Comparison of ENCODE assay signal across 8 mouse cellular contexts in genomic region chr11:58096821-58097620, GRCm38 (mm10). TPM values are rescaled to one million over a fixed set of nuclear protein-coding genes. Genes with fewer than 3 reads are reported as not detected.
DNase-seq lines count a peak whose midpoint lies in the region; ATAC-seq and TF ChIP-seq lines count a peak whose summit lies in the region.

No protein-coding gene starts in this region.

- peaks cover 3% of the 10 kb centered on the region for H3K4me1 ChIP-seq in heart, adult 2 months (ENCODE audit: control insufficient read depth, insufficient read depth, low read length)
- peaks cover 7% of the 10 kb centered on the region for H3K4me1 ChIP-seq in forebrain, embryonic 12.5 days
- H3K4me1 ChIP-seq in limb, embryonic 11.5 days (ENCODE audit: control insufficient read depth, insufficient read depth, low read length) = no peaks in the 10 kb centered on the region
- H3K4me1 ChIP-seq in olfactory bulb, adult 2 months (ENCODE audit: control insufficient read depth, insufficient read depth, low read length) = peaks cover 8% of the 10 kb centered on the region

- H3K36me3 ChIP-seq in heart, adult 2 months (ENCODE audit: control insufficient read depth, insufficient read depth, low read length) = no peaks in the 10 kb centered on the region
- H3K36me3 ChIP-seq in forebrain, embryonic 12.5 days (replicated peaks) = no peaks in the 10 kb centered on the region
- H3K36me3 ChIP-seq in limb, embryonic 11.5 days (ENCODE audit: control insufficient read depth, insufficient read depth, low read length) = no peaks in the 10 kb centered on the region

- no peak for TF ChIP-seq POLR2A in heart, adult 2 months (IDR thresholded peaks at IDR 0.05; ENCODE audit: insufficient read depth, low read depth, low read length)
- TF ChIP-seq POLR2A in olfactory bulb, adult 2 months (IDR thresholded peaks at IDR 0.05; ENCODE audit: insufficient read depth, low read depth, low read length) = no peak

- no peaks in the 10 kb centered on the region for H3K27me3 ChIP-seq in heart, adult 2 months (ENCODE audit: control insufficient read depth, insufficient read depth, low read length)
- peaks cover 30% of the 10 kb centered on the region for H3K27me3 ChIP-seq in forebrain, embryonic 12.5 days
- H3K27me3 ChIP-seq in limb, embryonic 11.5 days (ENCODE audit: control insufficient read depth, insufficient read depth, low read length) = peaks cover 5% of the 10 kb centered on the region; the same call in 1 of the 2 replicates

- no peaks in the 10 kb centered on the region for H3K9me3 ChIP-seq in forebrain, embryonic 12.5 days
- H3K9me3 ChIP-seq in limb, embryonic 11.5 days (ENCODE audit: control insufficient read depth, low read length) = no peaks in the 10 kb centered on the region

- intact Hi-C loops in heart, adult 2 months (cut with DNase I) = loop anchor here (5.0 kb wide), 1 partner anchor 145 kb away; no protein-coding TSS in a partner anchor
- intact Hi-C loops in heart, postnatal 25 days (cut with DNase I) = no loop called here

- H3K9ac ChIP-seq in heart, adult 2 months (ENCODE audit: low read depth, low read length) = no peak overlapping the region; the same call in 1 of the 2 replicates
- no peak overlapping the region for H3K9ac ChIP-seq in forebrain, embryonic 12.5 days
- H3K9ac ChIP-seq in limb, embryonic 11.5 days (ENCODE audit: low read length) = no peak overlapping the region

- WGBS in heart, adult 2 months = 46% methylated on average over 20 of the region's 20 CpGs
- 54% methylated on average over 20 of the region's 20 CpGs for WGBS in forebrain, embryonic 12.5 days
- WGBS in limb, embryonic 11.5 days = 51% methylated on average over 20 of the region's 20 CpGs
- WGBS in olfactory bulb, adult 2 months = 40% methylated on average over 20 of the region's 20 CpGs

- peak; percentile 24 to 44 for DNase-seq in heart, adult 2 months
- no peak for DNase-seq in heart, postnatal 25 days (ENCODE audit: low spot score)
- DNase-seq in brain, adult 2 months (ENCODE audit: low read depth, low spot score) = peak; percentile 57
- DNase-seq in limb, embryonic 11.5 days (ENCODE audit: low spot score) = peak; percentile 29
- DNase-seq in c-Kit-positive CD71-positive TER-119-positive erythroid progenitor cells, embryonic 14.5 days (ENCODE audit: low spot score) = no peak
- DNase-seq in gastrocnemius, postnatal 4 days (ENCODE audit: low spot score in 2 of 2) = no peak

- peak overlapping the region; percentile 64 for H3K4me2 ChIP-seq in forebrain, embryonic 12.5 days
- H3K4me2 ChIP-seq in limb, embryonic 11.5 days (ENCODE audit: low read depth, severe bottlenecking) = peak overlapping the region; percentile 74; the same call in 1 of the 2 replicates

- TF ChIP-seq EP300 in heart, adult 2 months (IDR thresholded peaks at IDR 0.05; ENCODE audit: insufficient read depth, low read depth, low read length) = no peak

- no peaks in the 10 kb centered on the region for H3K79me2 ChIP-seq in heart, adult 2 months (replicated peaks; ENCODE audit: control insufficient read depth, insufficient read depth, low read length)

- no peak overlapping the region for H3K27ac ChIP-seq in heart, adult 2 months
- H3K27ac ChIP-seq in forebrain, embryonic 12.5 days = no peak overlapping the region
- H3K27ac ChIP-seq in limb, embryonic 11.5 days (replicated peaks; ENCODE audit: low read depth, low read length) = no peak overlapping the region
- H3K27ac ChIP-seq in olfactory bulb, adult 2 months (ENCODE audit: insufficient read depth, low read depth, low read length) = no peak overlapping the region

- TF ChIP-seq CTCF in heart, adult 2 months (IDR thresholded peaks at IDR 0.05) = no peak
- TF ChIP-seq CTCF in olfactory bulb, adult 2 months (IDR thresholded peaks at IDR 0.05; ENCODE audit: insufficient read depth, low read depth, low read length) = no peak

- H3K4me3 ChIP-seq in heart, adult 2 months = peak overlapping the region; percentile 60
- H3K4me3 ChIP-seq in forebrain, embryonic 12.5 days (replicated peaks) = no peak overlapping the region
- H3K4me3 ChIP-seq in limb, embryonic 11.5 days (ENCODE audit: low read depth, low read length) = peak overlapping the region; percentile 33; the same call in 1 of the 2 replicates
- H3K4me3 ChIP-seq in olfactory bulb, adult 2 months (ENCODE audit: insufficient read depth, low read depth, low read length) = peak overlapping the region; percentile 30; the same call in 1 of the 2 replicates

- ATAC-seq in forebrain, embryonic 12.5 days (ENCODE audit: low FRiP score) = no peak
- ATAC-seq in limb, embryonic 11.5 days (ENCODE audit: insufficient number of reproducible peaks, low FRiP score, low TSS enrichment, low read depth) = no peak

RNA-seq across cellular contexts. Expression of gene Gm12248, which starts 4.1 kb away (rescaled TPM):
- total RNA-seq in heart, adult 2 months (2021) = not detected
- 0.44 TPM in 1 of 2 replicates, not detected in the other for polyA plus RNA-seq in heart, adult 2 months (2012; rRNA removed)
- total RNA-seq in heart, postnatal 25 days (2021) = not detected
- not detected in 2 replicates for polyA plus RNA-seq in forebrain, embryonic 12.5 days (2016; fragmentation: Nextera tagmentation; extraction: Ambion mirVana)
- polyA plus RNA-seq in limb, embryonic 11.5 days (2014; fragmentation: Nextera tagmentation; extraction: Ambion mirVana) = not detected in 2 replicates
- not detected in 2 replicates for polyA plus RNA-seq in olfactory bulb, adult 2 months (2012; ENCODE audit: insufficient read depth, insufficient read length, low replicate concordance, missing spikeins)
- total RNA-seq in gastrocnemius, postnatal 4 days (2021) = not detected

RNA-seq across cellular contexts. Expression of gene Cnot8, which starts 6.9 kb away (rescaled TPM):
- total RNA-seq in heart, adult 2 months (2021) = 10 to 100 TPM; 35.5 to 36.4 TPM
- polyA plus RNA-seq in heart, adult 2 months (2012; rRNA removed) = 43.0 and 76.2 TPM in 2 replicates
- total RNA-seq in heart, postnatal 25 days (2021) = 10 to 100 TPM; 36.0 to 36.4 TPM
- 110 and 112 TPM in 2 replicates for polyA plus RNA-seq in forebrain, embryonic 12.5 days (2016; fragmentation: Nextera tagmentation; extraction: Ambion mirVana)
- 102 and 104 TPM in 2 replicates for polyA plus RNA-seq in limb, embryonic 11.5 days (2014; fragmentation: Nextera tagmentation; extraction: Ambion mirVana)
- polyA plus RNA-seq in olfactory bulb, adult 2 months (2012; ENCODE audit: insufficient read depth, insufficient read length, low replicate concordance, missing spikeins) = not detected in 2 replicates
- 10 to 100 TPM; 47.5 to 48.9 TPM for total RNA-seq in gastrocnemius, postnatal 4 days (2021)

Comparison
In these comparisons a context has a peak if more than half of its experiments do, and no peak if none do; other contexts are left out.
1. DNase-seq: peak in heart, adult 2 months (2 of 2), brain, adult 2 months (single experiment) and limb, embryonic 11.5 days (single experiment); none in heart, postnatal 25 days (single experiment), c-Kit-positive CD71-positive TER-119-positive erythroid progenitor cells, embryonic 14.5 days (single experiment) and gastrocnemius, postnatal 4 days (0 of 2).